Mouse (Mus musculus) small intestine, adult 2 months (tissue): ENCODE data around the gene Sertad2.

Experiments used
- CTCF ChIP-seq: fragments of 200-500 bp; IDR thresholded peaks from 2 replicates; pipeline ENCODE4 v1.5.1; 2012; ENCODE audit warnings: low read depth, mild to moderate bottlenecking, control low read depth, inconsistent platforms, low read length, moderate library complexity, mixed read lengths; ENCODE audit not compliant: insufficient replicate concordance, insufficient read length; ENCODE audit errors: extremely low read depth
- POLR2A ChIP-seq: fragments of 200-500 bp; IDR thresholded peaks from 2 replicates; pipeline ENCODE4 v1.6.1; 2012; ENCODE audit warnings: low read depth, mild to moderate bottlenecking, control low read depth, inconsistent platforms, low read length, moderate library complexity

GRCm38 (mm10) chr11:20576046-20576635 is 33.1 kb downstream of the Sertad2 start:
- no peak for TF ChIP-seq CTCF
- no peak for TF ChIP-seq POLR2A
